Mouse (Mus musculus) limb, embryonic 10.5 days (tissue): ENCODE data around the gene Gsta3. TPM values are rescaled to one million over a fixed set of nuclear protein-coding genes. Genes with fewer than 3 reads are reported as not detected.
A peak's percentile ranks its signal among the peaks of the same experiment; 100 is the strongest.
"Not testable (repeated sequence)": the region's sequence is repeated elsewhere in the genome, so short reads cannot be mapped to it uniquely, and the experiment has no call there.

ENCODE experiments used
- DNase-seq: peaks from one replicate; pipeline ENCODE4 v3.0.0-alpha.2; 2017; ENCODE audit warnings: low spot score
- H3K27ac ChIP-seq: fragments of 300-500 bp; sonication (generic); 2 replicates; pipeline ENCODE4 v1.5.1; 2016; ENCODE audit warnings: mild to moderate bottlenecking
- H3K27me3 ChIP-seq: fragments of 300-500 bp; sonication (generic); 2 replicates; pipeline ENCODE4 v1.6.1; 2016; ENCODE audit warnings: low read depth, mild to moderate bottlenecking; ENCODE audit not compliant: poor library complexity, severe bottlenecking
- H3K36me3 ChIP-seq: fragments of 300-500 bp; sonication (generic); 2 replicates; pipeline ENCODE4 v1.6.1; 2016; ENCODE audit warnings: mild to moderate bottlenecking, moderate library complexity
- H3K4me1 ChIP-seq: fragments of 300-500 bp; sonication (generic); 2 replicates; pipeline ENCODE4 v1.6.1; 2016
- H3K4me3 ChIP-seq: fragments of 300-500 bp; sonication (generic); 2 replicates; pipeline ENCODE4 v1.5.1; 2016; ENCODE audit warnings: mild to moderate bottlenecking, moderate library complexity
- H3K9me3 ChIP-seq: fragments of 300-500 bp; sonication (generic); replicated peaks from 2 replicates; pipeline ENCODE4 v1.6.1; 2016; ENCODE audit warnings: mild to moderate bottlenecking
- WGBS: fragments of 180-500 bp; shearing (Covaris S2); methylation state at CpG from one replicate; pipeline ENCODE4 v1.1.7; 2016; 5-methylcytosine and 5-hydroxymethylcytosine counted together
- polyA plus RNA-seq: library from polyadenylated mRNA; unstranded; fragments of >200 nt; fragmentation: Nextera tagmentation; extraction: Ambion mirVana; gene quantifications from 2 replicates; pipeline ENCODE4 v1.2.1, GENCODE M21; 2016

Gene Gsta3
- polyA plus RNA-seq, 1 experiment from 2014 or later, result not detected

DNA sequence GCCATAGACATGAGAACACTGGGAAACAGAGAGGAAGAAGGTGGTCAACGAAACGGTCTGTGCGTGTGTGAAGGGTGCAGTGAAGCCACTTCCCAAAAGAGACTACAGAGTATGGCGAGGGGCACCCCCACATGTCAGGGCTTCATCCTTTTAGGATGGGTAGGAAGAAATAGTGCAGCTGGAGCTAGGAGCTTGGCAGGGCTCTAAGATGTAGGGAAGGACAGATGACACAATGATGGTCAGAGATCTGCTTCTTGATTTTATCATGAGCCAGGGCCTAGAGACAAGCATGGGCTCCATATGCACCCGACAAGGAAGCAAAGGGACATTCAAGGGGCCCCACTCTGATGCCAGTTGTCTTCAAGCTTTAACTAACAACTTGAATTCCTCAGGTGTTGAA lies 22.0 kb downstream of the Gsta3 start:
- 94% methylated on average over 5 of the region's 5 CpGs for WGBS
- no peak overlapping the region for H3K27ac ChIP-seq
- H3K27me3 ChIP-seq, result no peaks in the 10 kb centered on the region
- H3K9me3 ChIP-seq, result no peaks in the 10 kb centered on the region
- no peak for DNase-seq
- H3K4me3 ChIP-seq, result no peak overlapping the region
- no peaks in the 10 kb centered on the region for H3K36me3 ChIP-seq
- H3K4me1 ChIP-seq, result no peaks in the 10 kb centered on the region

DNA sequence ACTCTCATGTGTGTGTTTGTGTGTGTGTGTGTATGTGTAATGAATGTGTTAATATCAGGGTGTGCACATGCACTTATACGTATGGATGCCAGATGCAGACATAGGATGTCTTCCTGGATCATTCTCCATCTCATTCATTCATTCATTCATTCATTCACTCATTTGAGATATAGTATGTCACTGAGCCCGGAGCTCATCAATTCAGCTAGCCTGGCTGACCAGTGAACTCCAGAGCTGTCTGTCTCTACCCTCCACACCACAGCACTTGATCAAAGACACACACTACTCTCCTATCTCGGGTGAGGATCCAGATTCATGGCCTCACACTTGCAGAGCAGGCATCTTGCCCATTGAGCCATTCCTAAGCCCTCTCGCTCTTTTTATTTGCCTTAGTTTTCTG lies 23.6 kb downstream of the Gsta3 start:
- WGBS, result 83% methylated on average over 4 of the region's 4 CpGs
- H3K27me3 ChIP-seq, result no peaks in the 10 kb centered on the region
- no peaks in the 10 kb centered on the region for H3K36me3 ChIP-seq
- no peaks in the 10 kb centered on the region for H3K4me1 ChIP-seq
- H3K9me3 ChIP-seq, result no peaks in the 10 kb centered on the region
- H3K27ac ChIP-seq, result no peak overlapping the region
- no peak for DNase-seq
- no peak overlapping the region for H3K4me3 ChIP-seq

DNA sequence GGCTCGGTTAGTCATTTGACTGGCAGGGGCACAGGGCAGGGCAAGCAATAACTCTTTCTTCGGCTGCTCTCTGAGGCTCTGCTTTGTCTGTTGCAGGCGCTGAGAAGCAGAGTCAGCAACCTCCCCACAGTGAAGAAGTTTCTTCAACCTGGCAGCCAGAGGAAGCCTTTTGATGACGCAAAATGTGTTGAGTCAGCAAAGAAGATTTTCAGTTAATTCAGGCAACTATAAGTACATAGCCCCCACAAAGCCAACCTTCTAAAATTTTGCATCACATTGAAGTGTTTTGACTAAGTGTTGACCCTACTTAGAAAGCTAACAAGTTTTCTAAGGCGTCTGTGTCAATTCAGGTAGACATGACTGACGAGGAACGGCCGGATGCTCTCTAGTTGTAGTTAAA lies 24.4 kb downstream of the Gsta3 start:
- Histone ChIP-seq H3K36me3 (no peaks in the 10 kb centered on the region), H3K4me3 (no peak overlapping the region), H3K4me1 (no peaks in the 10 kb centered on the region), H3K9me3 (no peaks in the 10 kb centered on the region), H3K27me3 (no peaks in the 10 kb centered on the region), H3K27ac (no peak overlapping the region)
- WGBS, result 85% methylated on average over 8 of the region's 8 CpGs
- no peak for DNase-seq

DNA sequence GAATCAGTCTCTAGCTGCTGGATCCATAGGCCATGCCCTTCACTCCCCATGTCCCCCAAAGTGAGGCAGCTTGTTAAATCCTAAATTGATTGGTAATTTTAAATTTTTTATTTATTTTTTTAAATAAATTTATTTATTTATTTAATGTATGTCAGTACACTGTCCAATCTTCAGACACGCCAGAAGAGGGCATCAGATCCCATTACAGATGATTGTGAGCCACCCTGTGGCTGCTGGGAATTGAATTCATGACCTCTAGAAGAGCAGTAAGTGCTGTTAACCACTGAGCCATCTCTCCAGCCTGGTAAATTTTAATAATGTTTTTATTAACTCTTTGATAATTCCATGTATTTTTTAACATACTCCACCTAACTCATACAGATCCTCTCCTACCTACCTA lies 26.4 kb downstream of the Gsta3 start:
- Histone ChIP-seq H3K9me3 (no peaks in the 10 kb centered on the region), H3K27ac (no peak overlapping the region), H3K4me3 (no peak overlapping the region), H3K27me3 (peaks cover 1% of the 10 kb centered on the region; the same call in 1 of the 2 replicates), H3K36me3 (no peaks in the 10 kb centered on the region), H3K4me1 (peaks cover 3% of the 10 kb centered on the region; the same call in 1 of the 2 replicates)
- WGBS, result 77% methylated on average over 1 of the region's 1 CpGs
- no peak for DNase-seq

DNA sequence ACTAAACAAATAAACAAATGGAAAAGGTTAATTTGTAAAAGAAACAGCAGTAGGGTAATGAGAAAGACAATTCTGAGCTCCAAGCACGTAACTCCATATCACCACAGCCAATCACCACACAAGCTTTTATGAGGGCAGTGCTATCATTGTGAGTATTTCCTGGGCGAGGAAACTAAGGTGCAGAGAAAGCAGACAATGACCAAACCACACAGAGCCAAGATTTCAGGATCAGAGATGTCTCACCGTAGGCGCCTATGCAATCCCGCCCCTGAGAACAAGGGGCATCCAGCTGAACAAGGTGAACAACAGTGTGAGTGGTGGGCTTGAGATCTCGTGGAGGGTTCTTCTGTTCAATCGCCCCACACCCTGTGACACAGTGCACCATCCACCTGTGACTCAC lies 27.1 kb downstream of the Gsta3 start:
- H3K27ac ChIP-seq, H3K36me3 ChIP-seq, DNase-seq, H3K27me3 ChIP-seq, H3K9me3 ChIP-seq, H3K4me3 ChIP-seq, H3K4me1 ChIP-seq: not testable (repeated sequence)
- WGBS, result 88% methylated on average over 7 of the region's 7 CpGs

DNA sequence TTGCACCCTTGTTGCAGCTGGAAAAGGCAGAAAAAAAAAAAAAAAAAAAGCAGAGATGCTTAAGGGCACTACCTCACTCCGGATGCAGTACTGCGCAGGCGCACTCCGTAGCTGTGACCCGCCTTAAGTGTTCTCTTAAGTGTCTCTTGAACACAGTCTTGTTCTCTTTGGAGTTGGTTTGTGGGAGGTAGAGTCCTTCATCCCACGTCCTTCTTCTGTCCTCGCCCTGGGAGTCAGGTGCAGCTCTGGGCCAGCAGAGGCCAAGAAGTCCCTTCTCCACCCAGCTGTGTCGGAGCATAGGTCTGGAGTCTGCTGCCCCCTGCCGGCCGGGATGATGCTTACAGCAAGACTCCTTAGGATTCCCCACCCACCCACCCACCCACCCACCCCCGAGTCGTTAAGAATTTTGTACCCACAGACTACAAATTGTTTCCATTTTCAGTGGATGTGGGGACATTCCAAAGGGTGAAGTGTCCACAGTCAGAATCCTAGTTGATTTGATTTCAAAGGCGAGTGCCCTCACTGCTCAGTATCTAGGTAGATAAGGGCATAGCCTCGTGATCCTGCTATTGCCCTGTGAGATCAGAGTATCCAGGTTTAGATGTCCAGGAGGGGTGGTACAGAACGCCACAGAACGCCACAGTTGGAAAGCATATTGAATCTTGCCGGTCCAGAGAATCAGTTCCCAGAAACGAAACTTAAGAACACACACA lies 31.1 kb downstream of the Gsta3 start:
- DNase-seq, result peak; percentile 85
- Histone ChIP-seq H3K9me3 (no peaks in the 10 kb centered on the region), H3K4me3 (peak overlapping the region; percentile 14), H3K36me3 (no peaks in the 10 kb centered on the region), H3K27me3 (peaks cover 12% of the 10 kb centered on the region; the same call in 1 of the 2 replicates), H3K27ac (no peak overlapping the region), H3K4me1 (peaks cover 7% of the 10 kb centered on the region; the same call in 1 of the 2 replicates)
- 25% methylated on average over 18 of the region's 18 CpGs for WGBS

DNA sequence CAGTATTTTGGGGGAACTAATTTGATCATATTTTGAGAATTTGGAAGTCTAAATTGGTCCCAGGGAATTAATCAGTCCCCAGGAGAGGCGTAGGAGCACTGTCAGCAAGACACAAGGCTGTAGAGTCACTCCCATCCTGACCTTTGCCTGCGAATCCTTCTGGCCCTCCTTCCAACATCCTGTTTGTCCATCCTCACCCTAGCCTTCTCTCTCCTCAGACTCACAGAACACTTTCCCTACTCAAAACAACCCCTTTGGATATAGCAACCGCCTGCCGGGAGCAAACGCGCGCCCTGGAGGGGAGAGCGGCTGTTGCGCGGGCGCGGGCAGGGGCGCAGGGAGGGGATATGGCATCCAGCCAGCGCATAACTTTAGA lies 31.7 kb downstream of the Gsta3 start:
- H3K4me3 ChIP-seq, result peak overlapping the region; percentile 14
- WGBS, result 19% methylated on average over 14 of the region's 14 CpGs

DNA sequence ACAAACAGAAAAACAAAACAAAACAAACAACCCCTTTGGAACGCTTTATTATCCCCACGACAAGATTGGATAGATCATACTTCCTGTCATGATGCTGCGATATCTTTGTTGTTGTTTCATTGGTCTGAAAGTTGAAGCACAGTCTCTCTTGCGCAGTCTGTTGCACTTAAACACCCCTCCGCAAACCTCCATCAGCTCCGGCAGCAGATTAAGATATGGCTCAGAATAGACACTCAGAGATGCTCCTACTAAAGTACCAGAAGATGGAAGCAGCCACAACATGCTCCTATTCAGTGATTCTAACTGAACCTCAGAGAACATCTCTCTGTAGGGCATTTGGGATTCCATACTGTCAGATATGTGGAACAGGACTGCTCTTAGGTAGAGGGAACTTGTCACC lies 32.7 kb downstream of the Gsta3 start:
- Histone ChIP-seq H3K9me3 (no peaks in the 10 kb centered on the region), H3K27me3 (peaks cover 12% of the 10 kb centered on the region; the same call in 1 of the 2 replicates), H3K4me1 (peaks cover 7% of the 10 kb centered on the region; the same call in 1 of the 2 replicates), H3K4me3 (no peak overlapping the region), H3K27ac (no peak overlapping the region), H3K36me3 (no peaks in the 10 kb centered on the region)
- no peak for DNase-seq
- 93% methylated on average over 6 of the region's 6 CpGs for WGBS

More for the DNA sequence above, 31.7 kb downstream of the Gsta3 start:
- Histone ChIP-seq H3K4me1 (peaks cover 7% of the 10 kb centered on the region; the same call in 1 of the 2 replicates), H3K9me3 (no peaks in the 10 kb centered on the region), H3K27me3 (peaks cover 12% of the 10 kb centered on the region; the same call in 1 of the 2 replicates), H3K27ac (no peak overlapping the region), H3K36me3 (no peaks in the 10 kb centered on the region)
- DNase-seq, result peak; percentile 38

DNA sequence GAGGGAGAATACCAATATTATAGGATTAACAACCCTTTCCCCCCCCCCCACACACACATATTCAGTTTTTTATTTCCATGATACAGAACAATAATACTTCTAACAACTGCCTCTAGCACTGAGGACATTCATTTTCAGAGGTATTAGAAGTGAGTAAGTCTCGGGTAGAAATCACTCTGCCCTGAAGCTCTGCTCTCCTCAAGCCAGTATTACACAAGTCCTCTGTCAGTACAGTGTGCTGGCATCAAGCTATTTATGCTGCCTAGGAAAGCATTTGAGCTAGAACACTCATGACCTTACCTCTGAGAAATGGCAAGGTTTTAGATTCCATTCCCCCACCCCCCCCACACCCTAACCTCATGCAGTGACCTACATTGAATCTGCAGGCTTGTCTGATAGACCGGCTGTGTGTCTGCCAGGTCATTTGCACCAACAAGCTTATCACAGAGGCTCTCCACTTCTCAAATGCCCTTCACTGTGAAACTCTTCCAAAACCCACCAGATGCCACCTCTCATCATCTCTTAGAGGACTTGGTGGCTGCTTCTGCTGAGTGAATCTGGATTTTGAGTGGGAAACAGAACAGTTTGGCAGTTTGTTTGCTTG lies 34.1 kb downstream of the Gsta3 start:
- WGBS, result 87% methylated on average over 2 of the region's 2 CpGs
- Histone ChIP-seq H3K4me3 (no peak overlapping the region), H3K27ac (no peak overlapping the region), H3K9me3 (no peaks in the 10 kb centered on the region), H3K36me3 (no peaks in the 10 kb centered on the region), H3K4me1 (peaks cover 7% of the 10 kb centered on the region; the same call in 1 of the 2 replicates), H3K27me3 (peaks cover 12% of the 10 kb centered on the region; the same call in 1 of the 2 replicates)
- no peak for DNase-seq

DNA sequence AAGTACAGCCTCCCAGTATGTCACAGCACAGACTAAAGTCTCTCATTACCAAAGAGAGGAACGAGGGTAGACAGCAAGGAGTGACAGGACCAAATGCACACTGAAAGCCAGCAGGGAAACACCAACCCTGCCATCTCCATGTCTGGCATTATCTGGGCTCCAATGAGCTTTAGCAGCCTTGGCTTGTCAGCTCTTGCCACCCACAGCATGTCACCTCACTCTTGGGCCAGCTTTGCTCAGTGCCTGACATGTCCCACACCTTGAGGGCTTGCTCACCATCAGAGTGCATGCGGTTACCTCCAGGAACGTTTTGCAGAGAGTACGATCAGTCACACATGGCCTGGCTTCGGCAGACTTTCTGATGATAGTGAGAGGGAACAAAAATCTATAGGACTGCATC lies 35.0 kb downstream of the Gsta3 start:
- not testable (repeated sequence) for H3K4me3 ChIP-seq, H3K36me3 ChIP-seq, DNase-seq, H3K9me3 ChIP-seq, H3K27ac ChIP-seq, H3K4me1 ChIP-seq
- WGBS, result 89% methylated on average over 5 of the region's 5 CpGs
- H3K27me3 ChIP-seq, result peaks cover 12% of the 10 kb centered on the region; the same call in 1 of the 2 replicates

DNA sequence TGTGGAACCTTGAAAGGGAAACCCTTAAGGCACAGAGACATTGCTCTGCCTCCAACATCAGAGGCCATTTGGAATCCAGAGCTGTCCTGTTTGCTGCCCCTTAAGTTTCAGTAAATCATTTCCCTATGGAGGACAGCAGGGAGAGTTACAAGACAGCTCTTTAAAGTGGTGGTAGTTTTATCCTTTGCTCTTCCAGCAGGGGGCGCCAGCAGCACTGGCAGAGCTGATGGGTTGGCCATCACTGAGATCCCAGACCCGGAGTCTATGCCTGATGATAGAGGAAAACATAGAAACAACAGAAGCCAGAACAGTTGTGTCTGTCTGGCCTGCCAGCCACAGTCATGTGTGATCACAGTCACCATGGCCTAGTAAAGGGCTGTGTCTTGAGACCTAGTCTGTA lies 35.8 kb downstream of the Gsta3 start:
- not testable (repeated sequence) for H3K36me3 ChIP-seq, H3K27ac ChIP-seq, DNase-seq, H3K4me1 ChIP-seq, H3K9me3 ChIP-seq, H3K4me3 ChIP-seq
- H3K27me3 ChIP-seq, result peaks cover 12% of the 10 kb centered on the region; the same call in 1 of the 2 replicates
- WGBS, result 34% methylated on average over 2 of the region's 2 CpGs

DNA sequence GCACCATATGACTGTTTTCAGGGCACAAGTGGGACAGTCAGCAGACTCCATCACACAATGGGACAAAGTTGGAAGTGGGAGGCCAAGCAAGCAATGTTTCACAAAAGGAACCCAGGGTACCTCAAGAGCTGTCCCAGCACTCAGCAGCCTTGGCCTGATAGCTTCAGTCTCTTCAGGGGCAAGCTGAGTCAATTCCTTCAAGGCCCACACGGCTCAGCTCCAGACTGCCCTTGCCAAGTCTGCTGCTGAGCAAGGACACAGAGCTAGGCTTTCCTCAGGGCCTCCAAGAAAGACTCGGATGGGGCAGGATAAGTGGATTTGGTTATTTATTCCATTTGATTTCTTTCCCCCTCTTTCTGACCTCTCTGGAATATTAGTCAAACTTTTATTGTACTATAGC lies 39.9 kb downstream of the Gsta3 start:
- no peak overlapping the region for H3K27ac ChIP-seq
- DNase-seq, result no peak
- no peak overlapping the region for H3K4me3 ChIP-seq
- WGBS, result 81% methylated on average over 2 of the region's 2 CpGs
- H3K4me1 ChIP-seq, result no peaks in the 10 kb centered on the region
- no peaks in the 10 kb centered on the region for H3K9me3 ChIP-seq
- H3K27me3 ChIP-seq, result no peaks in the 10 kb centered on the region
- no peaks in the 10 kb centered on the region for H3K36me3 ChIP-seq

DNA sequence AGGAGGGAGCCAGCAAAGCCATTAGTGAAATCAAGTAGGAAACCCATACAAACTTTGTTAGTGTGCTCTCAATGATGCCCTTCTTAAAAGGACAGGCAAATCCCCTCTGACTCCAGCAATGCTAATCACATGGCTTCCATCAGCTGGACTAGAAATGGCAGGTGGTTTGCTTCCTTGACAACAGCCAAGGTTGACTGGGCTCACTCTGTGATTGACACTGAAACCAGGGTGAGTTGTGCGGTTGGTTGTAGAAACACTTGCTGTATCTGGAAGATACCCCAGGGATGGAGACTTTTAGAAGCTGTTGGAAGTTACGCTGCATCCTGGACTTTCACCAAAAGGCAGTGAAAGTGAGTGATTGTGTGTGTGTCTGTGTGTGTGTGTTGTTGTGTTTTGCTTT lies 44.3 kb downstream of the Gsta3 start:
- H3K36me3 ChIP-seq, DNase-seq, H3K9me3 ChIP-seq, H3K27ac ChIP-seq, H3K27me3 ChIP-seq, H3K4me3 ChIP-seq, H3K4me1 ChIP-seq: not testable (repeated sequence)
- WGBS, result 93% methylated on average over 2 of the region's 2 CpGs
